Mouse (Mus musculus) kidney, embryonic 16.5 days (tissue): ENCODE measurements around the gene Hist1h2bj. TPM values are rescaled to one million over a fixed set of nuclear protein-coding genes. Genes with fewer than 3 reads are reported as not detected.
"Not testable (repeated sequence)": the region's sequence is repeated elsewhere in the genome, so short reads cannot be mapped to it uniquely, and the experiment has no call there.

Source experiments
- ATAC-seq: fragments of 200-750 bp; cut with Nextera tagmentation; 2 replicates; pipeline ENCODE4 v1.8.0; 2017; ENCODE audit warnings: moderate TSS enrichment; ENCODE audit not compliant: low FRiP score, low TSS enrichment
- H3K27ac ChIP-seq: fragments of 300-500 bp; sonication (generic); 2 replicates; pipeline ENCODE4 v1.5.1; 2014; ENCODE audit warnings: low read length
- H3K27me3 ChIP-seq: fragments of 300-500 bp; sonication (generic); 2 replicates; pipeline ENCODE4 v1.6.1; 2014; ENCODE audit warnings: low read length, control low read depth, mixed read lengths; ENCODE audit not compliant: insufficient read depth
- H3K36me3 ChIP-seq: fragments of 300-500 bp; sonication (generic); 2 replicates; pipeline ENCODE4 v1.6.1; 2014; ENCODE audit warnings: low read length, control low read depth, mixed read lengths; ENCODE audit not compliant: insufficient read depth
- H3K4me1 ChIP-seq: fragments of 300-500 bp; sonication (generic); 2 replicates; pipeline ENCODE4 v1.6.1; 2014; ENCODE audit warnings: low read length, control low read depth, mixed read lengths; ENCODE audit not compliant: insufficient read depth
- H3K4me2 ChIP-seq: fragments of 300-500 bp; sonication (generic); replicated peaks from 2 replicates; pipeline ENCODE4 v1.6.1; 2014; ENCODE audit warnings: low read depth, low read length
- H3K4me3 ChIP-seq: fragments of 300-500 bp; sonication (generic); 2 replicates; pipeline ENCODE4 v1.5.1; 2014; ENCODE audit warnings: mild to moderate bottlenecking, low read length
- H3K9ac ChIP-seq: fragments of 300-500 bp; sonication (generic); replicated peaks from 2 replicates; pipeline ENCODE4 v1.6.1; 2014; ENCODE audit warnings: low read length
- H3K9me3 ChIP-seq: fragments of 300-500 bp; sonication (generic); 2 replicates; pipeline ENCODE4 v1.6.1; 2016; ENCODE audit warnings: low read length, control low read depth
- WGBS: fragments of 180-500 bp; shearing (Covaris S2); extraction: QIAGEN DNeasy Blood & Tissue Kit; methylation state at CpG from one replicate; pipeline ENCODE4 v1.1.7; 2014; 5-methylcytosine and 5-hydroxymethylcytosine counted together
- polyA plus RNA-seq: library from polyadenylated mRNA; unstranded; fragments of >200 nt; fragmentation: Nextera tagmentation; extraction: Ambion mirVana; gene quantifications from 2 replicates; pipeline ENCODE4 v1.2.1, GENCODE M21; 2015

Gene Hist1h2bj
- polyA plus RNA-seq, 1 experiment from 2014 or later = 20.2 TPM

DNA sequence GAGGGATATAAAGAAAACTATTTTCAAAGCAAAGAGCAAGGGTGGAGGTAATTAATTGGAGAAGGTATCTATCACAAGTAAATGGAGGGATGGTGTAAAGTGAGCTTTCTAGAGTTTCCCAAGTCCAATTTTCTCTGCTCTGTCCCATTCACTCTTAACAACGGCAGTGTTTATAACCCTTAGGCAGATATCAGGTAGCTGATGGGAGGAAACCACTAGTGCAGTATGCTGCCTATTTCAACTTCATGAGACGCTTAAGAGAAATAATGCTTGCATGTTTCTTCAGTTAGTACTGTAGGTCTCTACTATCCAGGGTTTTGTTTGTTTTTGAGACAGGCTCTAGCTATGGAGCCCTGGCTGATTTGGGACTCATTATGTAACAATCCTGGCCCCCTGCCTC is 5.6 kb upstream of the Hist1h2bj start:
- H3K9ac ChIP-seq = no peak overlapping the region
- no peaks in the 10 kb centered on the region for H3K36me3 ChIP-seq
- H3K27me3 ChIP-seq = no peaks in the 10 kb centered on the region
- H3K9me3 ChIP-seq = no peaks in the 10 kb centered on the region
- H3K4me2 ChIP-seq = no peak overlapping the region
- peak overlapping the region; percentile 61 for H3K27ac ChIP-seq
- no peak for ATAC-seq
- H3K4me1 ChIP-seq = peaks cover 40% of the 10 kb centered on the region
- WGBS = 48% methylated on average over 2 of the region's 2 CpGs
- H3K4me3 ChIP-seq = no peak overlapping the region

GRCm38 (mm10) chr13:22039364-22039763 is 3.6 kb upstream of the Hist1h2bj start:
- Histone ChIP-seq H3K9ac (no peak overlapping the region), H3K4me2 (peak overlapping the region; percentile 82; the same call in 1 of the 2 replicates), H3K4me3 (no peak overlapping the region), H3K27ac (peak overlapping the region; percentile 38; the same call in 1 of the 2 replicates), H3K4me1 (peaks cover 37% of the 10 kb centered on the region), H3K9me3 (no peaks in the 10 kb centered on the region), H3K27me3 (no peaks in the 10 kb centered on the region), H3K36me3 (no peaks in the 10 kb centered on the region)
- 74% methylated on average over 5 of the region's 5 CpGs for WGBS
- ATAC-seq = no peak

GRCm38 (mm10) chr13:22039951-22040463 is 3.0 kb upstream of the Hist1h2bj start:
- ATAC-seq = no peak
- peak overlapping the region; percentile 57 for H3K4me3 ChIP-seq
- no peaks in the 10 kb centered on the region for H3K36me3 ChIP-seq
- peak overlapping the region; percentile 82 for H3K4me2 ChIP-seq
- peak overlapping the region; percentile 81 for H3K9ac ChIP-seq
- peaks cover 37% of the 10 kb centered on the region for H3K4me1 ChIP-seq
- no peaks in the 10 kb centered on the region for H3K9me3 ChIP-seq
- WGBS = 14% methylated on average over 2 of the region's 2 CpGs
- peak overlapping the region; percentile 98 for H3K27ac ChIP-seq
- H3K27me3 ChIP-seq = no peaks in the 10 kb centered on the region

- H3K4me2 ChIP-seq = peak overlapping the region; percentile 82
- peak overlapping the region; percentile 57 for H3K4me3 ChIP-seq
- no peak for ATAC-seq
- H3K9ac ChIP-seq = peak overlapping the region; percentile 81
- no peaks in the 10 kb centered on the region for H3K27me3 ChIP-seq
- H3K27ac ChIP-seq = peak overlapping the region; percentile 98
- no peaks in the 10 kb centered on the region for H3K36me3 ChIP-seq
- H3K9me3 ChIP-seq = no peaks in the 10 kb centered on the region
- under 1% methylated on average over 19 of the region's 24 CpGs for WGBS
- peaks cover 37% of the 10 kb centered on the region for H3K4me1 ChIP-seq
These were observed 2.4 kb upstream of the Hist1h2bj start for GRCm38 (mm10) chr13:22040464-22041141.

- Histone ChIP-seq H3K27ac (peak within 1 kb of the TSS; percentile 98), H3K9ac (peak within 1 kb of the TSS; percentile 81), H3K4me1 (peaks cover 37% of the 10 kb centered on the region), H3K4me3 (peak within 1 kb of the TSS; percentile 57), H3K4me2 (peak within 1 kb of the TSS; percentile 82)
- not testable (repeated sequence) for H3K9me3 ChIP-seq, H3K36me3 ChIP-seq, H3K27me3 ChIP-seq
- peak; percentile 68 for ATAC-seq
- WGBS = under 1% methylated on average over 20 of the region's 27 CpGs
These were observed 1.9 kb upstream of the Hist1h2bj start, which contains the start of gene Hist1h4i for GRCm38 (mm10) chr13:22041142-22041536. TSS of gene Hist1h4i (minus strand) at chr13:22041362.

DNA sequence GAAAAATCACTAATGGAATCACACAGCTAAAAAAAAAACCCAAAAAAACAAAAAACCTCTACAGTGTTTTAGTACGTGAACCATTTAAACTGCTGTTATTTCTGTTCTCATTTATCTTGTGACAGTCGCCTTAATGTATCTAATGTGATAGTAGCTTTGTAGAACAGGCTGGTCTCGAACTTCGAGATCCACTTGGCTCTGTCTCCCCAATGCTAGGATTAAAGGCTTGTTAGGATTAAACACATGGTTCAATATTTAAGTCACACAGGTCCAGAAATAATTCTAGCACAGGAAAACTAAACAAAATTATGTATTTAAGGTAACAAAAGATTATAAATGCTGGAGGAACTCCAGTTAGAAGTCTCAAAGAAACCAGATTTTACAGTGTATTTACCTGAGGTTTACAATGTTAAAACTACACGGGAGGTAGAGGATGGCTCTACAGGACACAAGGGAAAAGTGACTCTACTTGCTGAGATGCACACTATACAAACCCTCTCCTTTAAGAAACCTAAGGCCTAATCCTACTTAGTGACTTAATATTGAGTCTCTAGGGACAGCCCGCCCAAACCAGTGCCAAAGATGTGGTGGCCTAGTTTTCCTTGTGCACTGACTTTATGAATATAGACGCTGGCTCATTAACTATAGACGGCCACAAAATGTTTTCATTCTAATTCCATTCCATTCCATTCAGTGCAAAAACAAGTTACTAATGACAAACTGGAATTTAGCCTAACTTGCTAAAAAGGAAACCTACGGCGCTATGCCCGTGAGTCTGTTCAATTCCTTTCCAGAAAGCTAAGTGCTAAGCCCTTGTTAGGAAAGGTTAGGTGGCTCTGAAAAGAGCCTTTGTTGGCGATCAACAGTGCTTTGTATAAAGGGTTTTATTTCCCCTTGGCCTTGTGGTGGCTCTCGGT is 1.1 kb upstream of the Hist1h2bj start:
- peak overlapping the region; percentile 52 for H3K4me3 ChIP-seq
- H3K9me3 ChIP-seq = no peaks in the 10 kb centered on the region
- H3K9ac ChIP-seq = peak overlapping the region; percentile 74
- WGBS = 5% methylated on average over 13 of the region's 13 CpGs
- H3K4me1 ChIP-seq = peaks cover 29% of the 10 kb centered on the region
- ATAC-seq = no peak
- peak overlapping the region; percentile 98 for H3K27ac ChIP-seq
- H3K4me2 ChIP-seq = peak overlapping the region; percentile 82
- no peaks in the 10 kb centered on the region for H3K36me3 ChIP-seq
- H3K27me3 ChIP-seq = no peaks in the 10 kb centered on the region

GRCm38 (mm10) chr13:22043503-22044431 is 753 bp downstream of the Hist1h2bj start:
- WGBS = under 1% methylated on average over 10 of the region's 14 CpGs
- peaks cover 25% of the 10 kb centered on the region for H3K4me1 ChIP-seq
- H3K36me3 ChIP-seq = no peaks in the 10 kb centered on the region
- peak overlapping the region; percentile 61 for H3K4me2 ChIP-seq
- peak overlapping the region; percentile 49 for H3K4me3 ChIP-seq
- no peaks in the 10 kb centered on the region for H3K9me3 ChIP-seq
- H3K27me3 ChIP-seq = no peaks in the 10 kb centered on the region
- peak overlapping the region; percentile 89 for H3K27ac ChIP-seq
- peak overlapping the region; percentile 61 for H3K9ac ChIP-seq
- peak; percentile 7; the same call in 1 of the 2 replicates for ATAC-seq

GRCm38 (mm10) chr13:22044432-22045155 is 1.6 kb downstream of the Hist1h2bj start:
- no peak for ATAC-seq
- Histone ChIP-seq H3K9me3 (no peaks in the 10 kb centered on the region), H3K27me3 (no peaks in the 10 kb centered on the region), H3K4me1 (peaks cover 25% of the 10 kb centered on the region), H3K4me2 (peak overlapping the region; percentile 61), H3K27ac (peak overlapping the region; percentile 75; the same call in 1 of the 2 replicates), H3K36me3 (no peaks in the 10 kb centered on the region), H3K9ac (no peak overlapping the region), H3K4me3 (peak overlapping the region; percentile 49; the same call in 1 of the 2 replicates)
- WGBS = 88% methylated on average over 6 of the region's 6 CpGs
